Mouse (Mus musculus): Measurements from ENCODE around the gene Slco2b1. TPM values are rescaled to one million over a fixed set of nuclear protein-coding genes. Genes with fewer than 3 reads are reported as not detected.
"Not testable (repeated sequence)": the region's sequence is repeated elsewhere in the genome, so short reads cannot be mapped to it uniquely, and the experiment has no call there.

The Slco2b1 gene
- total and polyA plus RNA-seq, 3 experiments = 0.02 to 1.4 (median 0.53) TPM

- Histone ChIP-seq H3K36me3 (replicated peaks) (no peaks in the 10 kb centered on the region), H3K4me3 (ENCODE audit: low read depth, low read length) (no peak overlapping the region), H3K9me3 (replicated peaks) (no peaks in the 10 kb centered on the region), H3K4me1 (ENCODE audit: insufficient read depth, low read depth, low read length) (no peaks in the 10 kb centered on the region), H3K27me3 (ENCODE audit: insufficient read depth, low read length) (peaks cover 8% of the 10 kb centered on the region)
- ATAC-seq (ENCODE audit: extremely low read depth, insufficient number of reproducible peaks, low FRiP score, poor library complexity, severe bottlenecking) = no peak
- TF ChIP-seq POLR2AphosphoS5 (IDR thresholded peaks at IDR 0.05; ENCODE audit: insufficient replicate concordance, low read depth, low read length) (no peak), GATA2 (IDR thresholded peaks at IDR 0.05; ENCODE audit: borderline replicate concordance, low read depth, low read length) (no peak), TAL1 (conservative IDR thresholded peaks at IDR 0.05; ENCODE audit: low read depth, low read length) (no peak), GATA1 (IDR thresholded peaks at IDR 0.05; ENCODE audit: borderline replicate concordance, low read length) (no peak), CTCF (IDR thresholded peaks at IDR 0.05; ENCODE audit: low read depth, low read length) (no peak)
- DNase-seq (ENCODE audit: low spot score) = no peak
Observed at GRCm38 (mm10) chr7:99698576-99698975, 12.6 kb downstream of the Slco2b1 start.

- ATAC-seq (ENCODE audit: extremely low read depth, insufficient number of reproducible peaks, low FRiP score, poor library complexity, severe bottlenecking) (no peak), DNase-seq (ENCODE audit: low spot score) (no peak)
- Histone ChIP-seq H3K36me3 (replicated peaks) (no peaks in the 10 kb centered on the region), H3K9me3 (replicated peaks) (no peaks in the 10 kb centered on the region), H3K4me1 (ENCODE audit: insufficient read depth, low read depth, low read length) (no peaks in the 10 kb centered on the region), H3K4me3 (ENCODE audit: low read depth, low read length) (no peak overlapping the region), H3K27me3 (ENCODE audit: insufficient read depth, low read length) (peaks cover 9% of the 10 kb centered on the region; the same call in 1 of the 2 replicates)
- TF ChIP-seq TAL1 (conservative IDR thresholded peaks at IDR 0.05; ENCODE audit: low read depth, low read length) (no peak), GATA2 (IDR thresholded peaks at IDR 0.05; ENCODE audit: borderline replicate concordance, low read depth, low read length) (no peak), CTCF (IDR thresholded peaks at IDR 0.05; ENCODE audit: low read depth, low read length) (no peak), POLR2AphosphoS5 (IDR thresholded peaks at IDR 0.05; ENCODE audit: insufficient replicate concordance, low read depth, low read length) (no peak), GATA1 (IDR thresholded peaks at IDR 0.05; ENCODE audit: borderline replicate concordance, low read length) (no peak)
Observed at GRCm38 (mm10) chr7:99695471-99696057, 15.6 kb downstream of the Slco2b1 start.

- H3K27me3 ChIP-seq (ENCODE audit: insufficient read depth, low read length) = peaks cover 18% of the 10 kb centered on the region
- H3K4me1 ChIP-seq (ENCODE audit: insufficient read depth, low read depth, low read length); H3K4me3 ChIP-seq (ENCODE audit: low read depth, low read length); H3K9me3 ChIP-seq (replicated peaks); DNase-seq (ENCODE audit: low spot score); ATAC-seq (ENCODE audit: extremely low read depth, insufficient number of reproducible peaks, low FRiP score, poor library complexity, severe bottlenecking); H3K36me3 ChIP-seq (replicated peaks): not testable (repeated sequence)
Observed at GRCm38 (mm10) chr7:99694424-99694823, 16.7 kb downstream of the Slco2b1 start.

- TF ChIP-seq GATA1 (IDR thresholded peaks at IDR 0.05; ENCODE audit: borderline replicate concordance, low read length) = no peak
- no peak for TF ChIP-seq TAL1 (conservative IDR thresholded peaks at IDR 0.05; ENCODE audit: low read depth, low read length)
- no peak for TF ChIP-seq GATA2 (IDR thresholded peaks at IDR 0.05; ENCODE audit: borderline replicate concordance, low read depth, low read length)
- no peak for TF ChIP-seq POLR2AphosphoS5 (IDR thresholded peaks at IDR 0.05; ENCODE audit: insufficient replicate concordance, low read depth, low read length)
- TF ChIP-seq CTCF (IDR thresholded peaks at IDR 0.05; ENCODE audit: low read depth, low read length) = no peak
- Histone ChIP-seq H3K36me3 (replicated peaks) (no peaks in the 10 kb centered on the region), H3K4me1 (ENCODE audit: insufficient read depth, low read depth, low read length) (no peaks in the 10 kb centered on the region), H3K9me3 (replicated peaks) (no peaks in the 10 kb centered on the region), H3K27me3 (ENCODE audit: insufficient read depth, low read length) (peaks cover 20% of the 10 kb centered on the region), H3K4me3 (ENCODE audit: low read depth, low read length) (no peak overlapping the region)
- ATAC-seq (ENCODE audit: extremely low read depth, insufficient number of reproducible peaks, low FRiP score, poor library complexity, severe bottlenecking) (no peak), DNase-seq (ENCODE audit: low spot score) (no peak)
Observed at GRCm38 (mm10) chr7:99693976-99694375, 17.2 kb downstream of the Slco2b1 start.

GRCm38 (mm10) chr7:99693387-99693786 lies 17.8 kb downstream of the Slco2b1 start:
- no peaks in the 10 kb centered on the region for H3K4me1 ChIP-seq (ENCODE audit: insufficient read depth, low read depth, low read length)
- no peak for DNase-seq (ENCODE audit: low spot score)
- TF ChIP-seq TAL1 (conservative IDR thresholded peaks at IDR 0.05; ENCODE audit: low read depth, low read length) = no peak
- no peak for TF ChIP-seq POLR2AphosphoS5 (IDR thresholded peaks at IDR 0.05; ENCODE audit: insufficient replicate concordance, low read depth, low read length)
- TF ChIP-seq CTCF (IDR thresholded peaks at IDR 0.05; ENCODE audit: low read depth, low read length) = no peak
- TF ChIP-seq GATA2 (IDR thresholded peaks at IDR 0.05; ENCODE audit: borderline replicate concordance, low read depth, low read length) = no peak
- H3K36me3 ChIP-seq (replicated peaks) = no peaks in the 10 kb centered on the region
- H3K4me3 ChIP-seq (ENCODE audit: low read depth, low read length) = no peak overlapping the region
- no peaks in the 10 kb centered on the region for H3K9me3 ChIP-seq (replicated peaks)
- ATAC-seq (ENCODE audit: extremely low read depth, insufficient number of reproducible peaks, low FRiP score, poor library complexity, severe bottlenecking) = no peak
- peaks cover 25% of the 10 kb centered on the region for H3K27me3 ChIP-seq (ENCODE audit: insufficient read depth, low read length)

- Histone ChIP-seq H3K4me1 (ENCODE audit: insufficient read depth, low read depth, low read length) (no peaks in the 10 kb centered on the region), H3K27me3 (ENCODE audit: insufficient read depth, low read length) (peaks cover 25% of the 10 kb centered on the region), H3K9me3 (replicated peaks) (no peaks in the 10 kb centered on the region), H3K36me3 (replicated peaks) (no peaks in the 10 kb centered on the region), H3K4me3 (ENCODE audit: low read depth, low read length) (no peak overlapping the region)
- DNase-seq (ENCODE audit: low spot score) (no peak), ATAC-seq (ENCODE audit: extremely low read depth, insufficient number of reproducible peaks, low FRiP score, poor library complexity, severe bottlenecking) (no peak)
- no peak for TF ChIP-seq TAL1 (conservative IDR thresholded peaks at IDR 0.05; ENCODE audit: low read depth, low read length)
- no peak for TF ChIP-seq CTCF (IDR thresholded peaks at IDR 0.05; ENCODE audit: low read depth, low read length)
- no peak for TF ChIP-seq GATA1 (IDR thresholded peaks at IDR 0.05; ENCODE audit: borderline replicate concordance, low read length)
- TF ChIP-seq GATA2 (IDR thresholded peaks at IDR 0.05; ENCODE audit: borderline replicate concordance, low read depth, low read length) = no peak
Observed at GRCm38 (mm10) chr7:99692396-99692795, 18.7 kb downstream of the Slco2b1 start.

- ATAC-seq (ENCODE audit: extremely low read depth, insufficient number of reproducible peaks, low FRiP score, poor library complexity, severe bottlenecking) (no peak), DNase-seq (ENCODE audit: low spot score) (no peak)
- H3K27me3 ChIP-seq (ENCODE audit: insufficient read depth, low read length) = peaks cover 25% of the 10 kb centered on the region
- H3K4me1 ChIP-seq (ENCODE audit: insufficient read depth, low read depth, low read length) = no peaks in the 10 kb centered on the region
- H3K4me3 ChIP-seq (ENCODE audit: low read depth, low read length) = no peak overlapping the region
- H3K9me3 ChIP-seq (replicated peaks) = no peaks in the 10 kb centered on the region
- no peak for TF ChIP-seq TAL1 (conservative IDR thresholded peaks at IDR 0.05; ENCODE audit: low read depth, low read length)
- no peak for TF ChIP-seq CTCF (IDR thresholded peaks at IDR 0.05; ENCODE audit: low read depth, low read length)
- TF ChIP-seq GATA1 (IDR thresholded peaks at IDR 0.05; ENCODE audit: borderline replicate concordance, low read length) = no peak
- TF ChIP-seq GATA2 (IDR thresholded peaks at IDR 0.05; ENCODE audit: borderline replicate concordance, low read depth, low read length) = no peak
- TF ChIP-seq POLR2AphosphoS5 (IDR thresholded peaks at IDR 0.05; ENCODE audit: insufficient replicate concordance, low read depth, low read length) = no peak
- no peaks in the 10 kb centered on the region for H3K36me3 ChIP-seq (replicated peaks)
Observed at GRCm38 (mm10) chr7:99690819-99691218, 20.3 kb downstream of the Slco2b1 start.

All from G1E (cell line).